Mouse (Mus musculus): ENCODE results near the gene Ctrl.
"Not testable (repeated sequence)": the region's sequence is repeated elsewhere in the genome, so short reads cannot be mapped to it uniquely, and the experiment has no call there.

The Ctrl gene

DNA sequence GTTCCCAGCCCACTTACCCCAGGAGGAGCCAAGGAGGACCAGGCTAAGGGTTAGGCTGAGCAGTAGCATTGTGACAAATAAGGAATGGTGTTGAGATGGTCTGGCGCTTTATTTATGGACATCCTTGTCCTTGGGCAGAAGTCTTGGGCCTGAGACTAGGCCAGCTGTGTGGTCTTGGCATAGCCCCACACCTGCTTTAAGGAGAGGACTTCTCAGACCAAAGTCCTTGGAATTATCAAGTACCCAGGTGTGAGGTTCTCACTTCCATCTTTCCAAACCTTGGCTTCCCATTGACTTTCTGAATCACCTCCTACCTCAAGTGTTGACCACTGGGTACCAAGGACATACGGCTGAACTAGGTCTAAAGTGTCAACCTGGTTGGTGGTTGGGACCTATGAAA, at the start of gene Ctrl:
Ctrl (minus strand) TSS at position 101 of the 400 bp plus-strand sequence.
- no peak for DNase-seq (ENCODE audit: low spot score in 2 of 2)

DNA sequence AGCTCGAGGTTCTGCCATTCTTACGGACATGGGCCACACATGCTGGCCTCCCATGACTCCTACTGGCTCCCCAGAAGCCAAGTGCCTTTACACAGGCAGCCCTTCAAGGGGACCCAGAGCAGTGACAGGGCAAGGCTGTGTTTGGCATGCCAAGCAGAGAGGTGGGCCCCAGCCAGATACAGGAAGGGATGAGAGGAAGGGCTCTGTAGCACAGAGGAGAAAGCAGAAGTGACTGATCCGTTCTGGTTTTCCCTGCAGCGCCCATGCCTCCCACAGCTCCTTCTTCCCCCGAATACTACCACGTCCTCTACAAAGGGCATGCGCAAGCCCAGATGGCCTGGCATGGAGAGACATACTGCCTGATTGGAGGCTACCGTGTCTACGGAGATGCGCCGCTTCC, 49.7 kb upstream of the Ctrl start:
- DNase-seq (ENCODE audit: low spot score in 2 of 2), result not testable (repeated sequence)

DNA sequence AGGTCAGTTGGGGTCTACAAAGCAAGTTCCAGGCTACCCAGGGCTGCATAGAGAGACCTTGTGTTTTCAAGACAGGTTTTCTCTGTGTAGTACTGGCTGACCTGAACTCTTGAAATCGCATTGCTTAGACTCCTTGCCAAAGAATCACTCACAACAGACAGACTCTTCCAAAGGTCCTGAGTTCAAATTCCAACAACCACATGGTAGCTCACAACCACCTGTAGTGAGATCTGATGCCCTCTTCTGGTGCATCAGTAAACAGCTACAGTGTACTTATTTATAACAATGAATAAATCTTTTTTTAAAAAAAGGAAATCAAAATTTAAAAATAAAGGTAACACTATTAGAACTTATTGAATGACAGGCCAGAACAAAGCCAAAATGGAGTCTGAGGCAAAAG, 47.5 kb upstream of the Ctrl start:
- DNase-seq (ENCODE audit: low spot score in 2 of 2), result no peak

DNA sequence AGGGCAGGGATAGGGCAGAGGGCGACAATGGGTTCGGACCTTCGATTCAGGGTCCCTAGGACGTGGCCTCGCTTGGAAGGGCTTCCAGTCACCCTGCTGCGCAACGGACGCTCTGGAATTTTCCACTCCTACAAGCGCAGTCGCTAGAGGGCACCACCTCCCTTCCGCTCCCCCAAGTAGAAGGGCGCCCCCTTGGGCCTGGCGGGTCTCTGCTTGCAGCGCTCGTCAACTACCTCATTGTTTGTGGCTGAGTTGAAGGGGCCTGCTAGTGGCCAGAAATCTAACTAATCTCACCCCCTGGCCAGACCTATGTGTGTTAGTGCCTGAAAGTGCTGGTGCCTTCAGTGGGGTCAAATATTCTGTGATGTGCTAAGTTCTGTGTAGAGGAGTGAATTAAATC, 45.7 kb upstream of the Ctrl start, which contains the start of gene Dpep3:
Dpep3 (minus strand) TSS at position 105 of the 400 bp plus-strand sequence.
- no peak for DNase-seq (ENCODE audit: low spot score in 2 of 2)

DNA sequence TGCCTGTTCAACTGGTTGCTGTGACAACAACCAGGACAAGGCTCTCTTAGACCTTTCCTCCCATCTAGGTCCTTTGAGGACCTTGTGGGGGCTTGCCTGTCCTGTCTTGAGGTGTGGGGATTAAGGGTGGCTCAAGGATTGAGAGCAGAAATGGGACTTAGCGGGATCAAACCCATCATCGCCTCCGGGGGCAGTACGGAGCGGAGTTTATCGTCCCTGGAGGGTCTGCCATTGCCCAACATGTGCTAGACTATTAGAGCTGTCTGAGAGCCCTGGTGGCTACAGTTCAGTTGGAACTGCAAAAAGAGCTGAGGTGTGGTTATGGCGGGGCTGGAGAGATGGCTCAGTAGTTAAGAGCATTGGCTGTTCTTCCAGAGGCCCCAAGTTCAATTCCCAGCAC, 41.7 kb upstream of the Ctrl start:
- no peak for DNase-seq (ENCODE audit: low spot score in 2 of 2)

DNA sequence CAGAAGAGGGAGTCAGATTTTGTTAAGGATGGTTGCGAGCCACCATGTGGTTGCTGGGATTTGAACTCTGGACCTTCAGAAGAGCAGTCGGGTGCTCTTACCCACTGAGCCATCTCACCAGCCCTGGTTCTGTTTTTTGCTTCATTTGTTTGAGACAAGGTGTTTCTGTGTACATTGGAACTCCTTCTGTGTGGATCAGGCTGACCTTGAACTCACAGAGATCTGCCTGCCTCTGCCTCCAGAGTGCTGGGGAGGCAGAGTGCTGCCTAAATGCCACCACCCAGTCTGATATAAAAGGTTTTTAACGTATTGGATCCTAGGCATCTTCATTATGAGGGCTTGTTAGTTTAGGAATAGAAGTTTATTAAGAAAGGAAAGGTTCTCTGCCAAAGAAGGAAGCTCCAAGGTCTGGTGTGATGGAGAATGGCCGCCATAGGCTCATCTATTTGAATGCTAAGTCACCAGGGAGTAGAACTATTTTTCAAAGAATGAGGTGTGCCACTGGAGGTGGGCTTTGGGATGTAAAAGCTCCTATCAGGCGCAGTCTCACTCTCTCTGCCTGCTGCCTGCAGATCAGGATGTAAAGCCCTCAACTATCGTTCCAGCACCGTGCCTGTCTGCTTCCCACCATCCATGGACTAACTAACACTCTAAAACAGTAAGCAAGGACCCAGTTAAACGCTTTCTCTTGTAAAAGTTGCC, 37.5 kb upstream of the Ctrl start:
- DNase-seq (ENCODE audit: low spot score in 2 of 2), result no peak

DNA sequence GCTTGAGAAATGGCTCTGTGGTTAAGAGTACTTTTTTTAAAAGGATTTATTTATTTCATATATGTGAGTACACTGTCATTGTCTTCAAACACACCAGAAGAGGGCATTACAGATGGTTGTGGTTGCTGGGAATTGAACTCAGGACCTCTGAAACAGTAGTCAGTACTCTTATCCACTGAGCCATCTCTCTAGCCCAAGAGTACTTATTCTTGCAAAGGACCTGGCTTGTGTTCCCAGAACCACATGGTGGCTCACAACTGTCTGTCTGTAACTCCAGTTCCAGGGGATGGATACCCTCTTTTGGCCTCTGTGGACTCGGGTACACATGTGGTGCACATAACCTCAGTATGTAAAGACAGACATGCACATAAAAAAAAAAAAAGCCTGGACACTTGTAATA, 35.7 kb upstream of the Ctrl start:
- DNase-seq (ENCODE audit: low spot score in 2 of 2), result no peak

DNA sequence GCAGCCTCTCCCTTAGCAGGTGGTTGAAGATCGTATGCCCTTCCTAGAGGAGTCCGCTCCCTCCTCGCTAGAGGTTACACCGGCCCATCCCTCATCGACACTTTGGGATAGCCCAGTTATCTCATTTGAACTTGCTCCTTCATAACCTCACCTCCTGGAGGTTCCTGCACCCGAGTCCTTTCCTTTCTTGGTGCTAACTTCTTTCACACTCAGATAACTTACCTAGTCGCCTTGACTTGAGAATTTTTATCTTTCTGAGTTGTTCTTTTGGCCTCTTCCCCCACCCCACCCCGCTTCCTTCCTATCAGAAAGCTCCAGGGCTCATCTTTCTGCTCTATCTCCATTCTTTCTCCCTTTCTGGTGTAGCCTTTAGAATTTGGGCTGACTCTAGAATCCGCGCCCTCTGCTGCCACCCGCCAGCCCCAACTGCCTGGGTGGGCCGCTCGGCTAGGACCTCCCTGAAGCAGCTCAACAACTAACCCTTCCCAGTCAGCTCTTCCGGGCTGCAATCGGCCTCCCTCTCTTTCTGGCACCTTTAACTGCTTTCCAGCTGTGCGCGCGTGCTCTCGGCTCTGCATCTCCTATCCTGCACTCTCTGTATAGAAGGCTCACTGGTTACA, 33.1 kb upstream of the Ctrl start:
- DNase-seq (ENCODE audit: low spot score in 2 of 2), result no peak

DNA sequence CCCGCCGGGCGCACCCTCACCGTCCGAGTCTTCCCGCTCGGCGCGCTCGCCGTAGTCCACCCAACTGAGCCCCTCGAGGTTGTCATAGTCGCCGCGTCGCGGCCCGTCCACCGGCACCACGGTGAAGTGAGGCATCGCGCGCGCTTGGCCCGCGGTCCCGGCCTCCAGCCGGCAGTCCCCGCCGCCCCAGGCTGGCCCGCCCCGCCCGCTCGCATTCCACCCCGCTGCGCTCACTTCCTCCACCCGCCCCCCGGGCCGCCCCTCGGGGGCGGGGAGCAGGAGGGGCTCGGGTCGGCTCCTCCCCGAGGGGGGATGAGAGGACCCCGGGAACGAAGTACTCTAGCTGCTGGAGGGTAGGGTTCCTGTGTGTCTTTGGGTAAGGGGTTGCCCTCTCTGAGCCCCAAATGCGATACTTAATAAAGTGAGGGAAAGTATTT, 32.3 kb upstream of the Ctrl start, which contains the start of gene Slc12a4:
Slc12a4 (minus strand) TSS at position 193 of the 437 bp plus-strand sequence.
- DNase-seq (ENCODE audit: low spot score in 2 of 2), result no peak

DNA sequence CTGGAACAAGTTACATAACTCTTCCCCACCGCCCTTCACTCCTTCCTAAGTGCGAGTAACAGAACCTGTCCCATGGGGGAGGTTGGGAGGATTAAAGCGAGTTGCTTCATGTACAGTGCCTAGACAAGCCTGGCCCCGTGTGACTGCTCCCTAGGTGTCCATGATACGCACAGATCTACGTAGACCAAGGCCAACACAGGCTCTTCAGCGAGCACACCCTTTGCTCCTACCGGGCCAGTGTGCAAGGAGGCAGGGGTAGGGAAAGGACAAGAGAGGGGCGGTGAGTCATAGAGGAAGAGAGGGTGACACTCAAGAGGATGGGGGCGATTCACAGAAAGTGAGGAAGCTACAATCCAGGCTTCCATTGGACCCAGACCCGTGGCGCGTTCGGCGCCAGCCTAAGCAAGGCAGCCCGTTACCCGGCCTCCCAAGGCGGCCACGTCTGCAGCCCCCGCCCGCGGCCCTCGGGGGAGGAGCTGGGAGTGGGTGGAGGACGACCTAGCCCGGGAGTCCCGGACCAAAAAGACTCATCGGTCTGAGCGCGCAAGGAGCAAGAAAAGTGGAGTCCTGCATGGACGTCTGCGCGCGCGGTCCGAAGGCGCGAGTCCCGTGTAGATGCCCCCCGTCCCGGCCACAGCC, 31.7 kb upstream of the Ctrl start:
- no peak for DNase-seq (ENCODE audit: low spot score in 2 of 2)

DNA sequence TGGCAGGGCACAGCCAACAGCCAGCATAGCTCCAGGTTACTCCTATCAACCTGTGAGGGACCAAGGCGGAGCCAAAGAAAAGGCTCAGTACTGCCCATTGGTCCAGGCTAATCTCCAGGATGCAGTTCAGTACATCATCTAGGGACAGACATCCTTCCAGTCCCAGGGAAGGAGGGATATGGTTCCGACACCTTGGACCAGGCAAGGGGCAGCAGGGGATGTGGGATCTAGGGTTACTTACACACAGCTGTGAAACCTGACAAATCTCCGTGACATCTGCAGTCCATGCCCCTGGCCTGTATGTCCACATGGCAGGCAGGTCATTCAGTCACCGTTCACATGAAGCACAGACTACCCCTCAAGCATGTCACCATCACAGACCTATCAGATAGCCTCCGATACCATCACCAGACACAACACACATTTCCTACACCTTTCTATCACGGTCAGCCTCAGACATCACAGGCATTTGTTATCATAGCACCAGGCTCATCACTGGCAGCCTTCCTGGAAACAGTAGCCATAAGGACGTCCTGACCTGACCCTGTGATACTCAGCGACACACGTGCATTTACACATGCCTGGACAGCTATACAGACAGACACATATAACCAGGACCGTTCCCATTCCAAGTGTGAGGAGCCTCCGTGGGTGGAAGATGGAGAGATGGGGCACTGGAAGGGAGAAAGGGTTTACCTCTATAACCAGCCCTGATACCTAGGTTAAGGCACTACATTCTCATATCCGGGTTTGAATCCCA, 31.0 kb upstream of the Ctrl start:
- DNase-seq (ENCODE audit: low spot score in 2 of 2), result no peak

DNA sequence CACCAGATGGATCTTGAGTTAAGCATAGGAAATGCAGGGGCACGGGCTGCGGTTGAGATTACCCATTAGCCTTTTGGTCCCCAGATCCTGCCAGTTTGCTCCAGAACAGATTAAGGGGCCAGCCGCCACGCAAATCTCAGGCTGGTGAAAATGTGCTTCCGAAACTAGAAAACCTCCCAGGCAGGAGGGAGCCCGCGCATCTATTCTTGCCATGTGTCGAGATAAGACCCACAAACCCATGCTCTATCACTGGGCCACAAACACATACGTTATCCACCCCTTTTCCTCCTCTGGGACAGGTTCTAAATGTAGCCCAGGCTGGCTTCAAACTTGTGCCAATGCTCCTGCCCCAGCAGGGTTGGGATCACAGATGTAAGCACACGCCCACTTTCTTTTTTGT, 27.9 kb upstream of the Ctrl start:
- DNase-seq (ENCODE audit: low spot score in 2 of 2), result no peak

DNA sequence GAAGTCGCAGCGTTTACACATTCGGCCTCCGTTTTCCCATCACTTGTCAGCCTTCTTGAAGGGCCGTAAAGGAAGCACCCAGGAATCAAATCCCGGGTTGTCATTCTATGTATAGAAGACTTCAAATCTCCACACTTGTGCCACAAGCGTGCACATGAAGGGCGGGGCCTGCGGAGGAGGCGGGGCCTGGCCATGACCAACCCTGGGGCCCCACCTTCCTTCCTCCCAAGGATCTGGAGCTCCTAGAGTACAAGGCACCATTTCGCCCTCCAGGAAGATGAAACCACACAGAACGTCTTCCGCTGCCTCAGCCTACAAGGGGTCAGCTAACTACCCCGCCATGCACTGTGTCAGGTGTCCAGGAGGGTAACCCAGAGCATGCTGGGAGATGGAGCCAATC, 27.4 kb upstream of the Ctrl start:
- DNase-seq (ENCODE audit: low spot score in 2 of 2), result no peak

DNA sequence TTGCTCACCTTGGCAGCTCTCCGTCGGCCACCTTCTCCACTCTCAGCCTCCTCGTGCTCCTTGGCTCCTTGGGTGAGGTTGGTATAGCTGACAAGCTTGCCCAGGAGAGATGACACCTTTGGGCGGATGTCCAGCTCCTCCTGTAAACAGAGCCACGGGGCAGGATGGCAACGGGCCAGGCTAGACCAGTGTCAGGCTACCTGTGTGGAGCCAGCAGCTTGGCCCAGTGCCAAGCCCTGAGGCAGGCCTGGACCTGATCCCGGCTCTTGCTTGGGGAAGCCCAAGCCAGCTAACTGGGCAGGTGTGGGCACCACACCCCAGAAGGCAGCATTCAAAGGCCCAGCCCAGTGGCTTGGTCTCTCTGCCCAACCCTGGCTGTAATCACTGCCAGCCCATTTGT, 25.7 kb upstream of the Ctrl start:
- DNase-seq (ENCODE audit: low spot score in 2 of 2), result no peak

DNA sequence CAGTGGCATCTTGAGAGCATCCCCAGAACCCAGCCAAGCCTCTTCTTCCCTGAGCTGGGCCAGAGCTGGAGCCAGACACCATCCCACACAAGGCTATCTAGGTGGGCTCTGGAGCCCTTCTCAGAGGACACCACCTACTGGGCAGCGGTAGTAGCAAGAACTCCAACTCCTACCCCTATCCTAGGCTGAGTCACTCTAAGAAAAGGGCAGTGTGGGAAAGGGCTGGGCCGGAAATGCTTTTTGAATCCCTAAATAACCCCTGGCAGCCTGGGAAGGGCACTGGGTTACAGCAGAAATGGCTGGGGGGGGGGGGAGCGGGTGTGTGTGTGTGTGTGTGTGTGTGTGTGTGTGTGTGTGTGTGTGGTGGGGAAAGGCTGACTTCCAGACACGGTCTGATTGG, 24.2 kb upstream of the Ctrl start:
- no peak for DNase-seq (ENCODE audit: low spot score in 2 of 2)

DNA sequence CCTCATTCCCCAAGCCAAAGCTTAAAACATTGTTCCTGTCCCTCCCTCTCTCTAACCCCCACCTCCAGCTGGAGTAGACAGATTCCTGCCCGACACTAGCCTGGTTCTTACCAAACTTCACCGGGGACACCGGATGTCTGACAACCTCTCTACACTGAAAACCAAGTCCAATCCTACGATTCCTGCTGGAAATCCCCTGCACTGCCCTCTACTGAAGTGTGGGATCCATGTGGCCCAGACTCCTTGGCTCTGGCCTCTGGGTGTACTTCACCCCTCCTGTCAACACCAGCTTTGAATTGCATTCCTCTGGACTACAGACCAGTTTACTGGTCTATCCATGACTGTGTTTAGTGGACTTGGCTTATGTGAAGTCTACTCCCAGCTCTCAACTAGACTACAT, 22.9 kb upstream of the Ctrl start:
- DNase-seq (ENCODE audit: low spot score in 2 of 2), result no peak

DNA sequence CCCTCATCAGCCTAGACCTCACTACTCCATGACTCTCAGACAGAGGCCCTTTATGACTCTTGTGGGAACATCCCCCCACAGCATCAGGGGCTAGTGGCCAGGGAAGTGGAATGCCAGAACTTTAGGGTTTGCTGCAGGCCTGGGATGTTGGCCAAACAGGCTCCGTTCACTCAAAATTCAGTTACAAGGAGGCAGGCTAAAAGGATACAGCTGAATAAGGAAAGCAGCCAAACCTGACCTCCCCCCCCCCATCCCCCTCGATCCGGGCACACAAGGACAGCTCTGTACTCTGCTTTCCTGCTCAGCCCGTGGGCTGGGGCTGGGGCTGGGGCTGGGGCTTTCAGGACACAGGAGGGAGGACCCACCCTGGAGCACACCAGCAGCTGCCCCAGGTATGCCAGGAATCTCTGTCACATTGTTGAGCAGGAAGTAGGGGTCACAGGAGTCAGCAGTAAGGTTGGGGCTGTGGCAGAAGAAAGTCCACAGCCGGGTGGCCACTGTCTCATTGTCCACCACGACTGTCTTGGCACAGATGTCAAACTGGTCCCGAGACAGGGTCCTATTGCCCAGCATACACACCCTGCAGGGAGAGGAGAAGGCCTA, 17.5 kb upstream of the Ctrl start:
- no peak for DNase-seq (ENCODE audit: low spot score in 2 of 2)

DNA sequence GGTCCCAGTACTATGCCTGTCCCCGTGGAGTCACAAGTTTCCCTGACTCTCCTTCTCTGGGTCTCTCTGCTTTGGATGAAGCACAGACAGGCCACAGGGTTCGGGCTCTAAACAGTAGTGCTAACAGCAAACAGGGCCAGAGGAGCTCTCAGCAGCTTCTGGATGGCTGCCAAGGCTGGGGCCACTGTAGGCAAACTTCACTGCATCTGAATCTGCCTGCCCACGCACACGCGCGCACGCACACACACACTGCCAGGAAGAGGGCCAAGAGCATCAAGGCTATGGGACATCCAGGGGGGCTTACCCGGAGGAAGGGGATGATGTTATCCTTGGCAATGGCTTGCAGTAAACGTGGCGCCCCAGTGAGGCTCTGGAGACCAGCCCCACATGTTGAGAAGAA, 15.7 kb upstream of the Ctrl start:
- peak in 1 of 2 experiments; percentile 36 for DNase-seq (ENCODE audit: low spot score in 2 of 2)

DNA sequence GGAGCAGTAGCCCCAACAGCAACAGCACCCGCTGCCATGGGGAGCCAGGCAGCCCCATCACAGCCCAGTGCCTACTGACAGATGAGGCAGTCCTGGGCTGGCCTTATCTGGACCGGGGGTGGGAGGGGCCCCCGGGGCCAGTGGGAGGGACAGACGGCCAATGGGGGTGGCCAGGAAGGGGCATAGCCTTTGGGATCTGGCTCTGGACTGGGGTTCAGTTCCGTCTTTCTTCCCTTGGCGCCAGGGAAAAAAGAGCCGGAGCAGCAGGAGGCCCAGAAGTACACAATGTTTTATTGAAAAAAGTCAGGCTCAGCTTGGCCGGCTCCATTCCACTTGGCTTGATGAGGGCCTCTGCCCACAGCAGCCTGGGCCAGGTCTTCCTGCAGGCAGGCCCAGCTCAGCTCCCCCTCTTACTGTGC, 9.7 kb upstream of the Ctrl start, which contains the start of gene Lcat:
Lcat (minus strand) TSS at position 62 of the 419 bp plus-strand sequence.
- no peak for DNase-seq (ENCODE audit: low spot score in 2 of 2)

DNA sequence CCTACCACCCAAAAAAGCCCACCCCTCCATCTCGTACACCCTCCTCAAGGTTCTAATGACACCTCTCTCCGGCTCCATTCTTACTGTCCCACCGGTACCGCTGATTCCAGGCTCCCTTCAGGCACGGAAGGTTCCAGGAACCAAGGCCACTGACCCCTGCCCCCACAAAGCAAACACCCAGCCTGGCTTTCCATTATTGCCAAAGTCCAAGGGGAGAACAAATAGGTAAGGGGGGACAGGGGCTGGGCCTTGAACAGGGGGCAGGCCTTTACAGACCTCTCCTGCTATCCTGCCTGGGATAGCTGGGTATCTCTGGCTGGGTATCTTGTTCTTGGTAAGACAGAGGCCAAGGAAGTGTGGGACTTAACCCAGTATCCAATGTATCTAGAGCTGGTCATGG, 8.9 kb upstream of the Ctrl start:
- no peak for DNase-seq (ENCODE audit: low spot score in 2 of 2)

DNA sequence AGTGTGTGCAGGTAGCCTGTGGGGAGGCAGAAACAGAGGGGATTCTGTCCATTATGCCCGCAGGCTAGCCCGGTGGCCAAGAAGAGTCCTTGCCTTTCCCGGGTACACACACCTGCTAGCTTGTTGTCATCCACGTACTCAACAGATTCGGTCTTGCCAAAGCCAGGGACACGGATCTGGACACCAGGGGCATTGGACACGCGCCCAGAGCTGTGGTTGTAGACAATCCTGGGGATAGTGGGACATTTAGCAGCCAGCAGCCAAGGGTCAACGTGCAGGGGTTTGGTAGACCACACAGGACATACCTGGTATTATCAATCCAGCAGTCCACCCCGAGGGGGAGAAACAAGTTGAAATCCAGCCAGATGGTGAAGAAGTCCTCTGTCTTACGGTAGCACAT, 8.4 kb upstream of the Ctrl start:
- DNase-seq (ENCODE audit: low spot score in 2 of 2), result no peak

DNA sequence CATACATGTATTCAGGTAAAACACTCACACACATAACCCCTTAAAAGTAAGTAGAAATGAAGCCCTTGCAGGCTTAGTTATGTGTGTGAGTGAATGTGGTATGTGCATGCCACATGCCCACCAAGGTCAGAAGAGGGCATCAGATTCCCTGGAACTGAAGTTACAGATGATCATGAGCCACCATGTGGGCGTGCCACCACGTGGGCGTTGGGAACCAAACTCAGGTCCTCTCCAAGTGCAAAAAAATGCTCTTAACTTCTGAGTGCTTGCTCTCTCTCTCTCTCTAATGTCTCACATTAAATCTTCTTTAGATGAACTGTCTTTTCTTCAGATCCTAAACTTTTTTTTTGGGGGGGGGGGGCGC, 4.6 kb upstream of the Ctrl start, which contains the start of gene Psmb10:
Psmb10 (minus strand) TSS at position 139 of the 364 bp plus-strand sequence.
- DNase-seq (ENCODE audit: low spot score in 2 of 2), result no peak

Measured in frontal cortex, postnatal 25 days (tissue).